Mouse (Mus musculus): ENCODE measurements around the gene Fzr1. TPM values are rescaled to one million over a fixed set of nuclear protein-coding genes. Genes with fewer than 3 reads are reported as not detected.

The Fzr1 gene
- polyA plus RNA-seq, 1 experiment = 61.6 TPM

- no peak overlapping the region for H3K4me3 ChIP-seq (ENCODE audit: insufficient read depth, poor library complexity, severe bottlenecking)
- peaks cover 13% of the 10 kb centered on the region for H3K79me2 ChIP-seq (ENCODE audit: control insufficient read depth, insufficient read depth)
- H3ac ChIP-seq (ENCODE audit: control insufficient read depth, insufficient read length, low read depth) = no peak overlapping the region
- H3K27me3 ChIP-seq (ENCODE audit: control insufficient read depth, insufficient read depth, insufficient read length) = no peaks in the 10 kb centered on the region
- TF ChIP-seq MYOG (IDR thresholded peaks at IDR 0.05; ENCODE audit: control insufficient read depth, extremely low read depth, insufficient read length) (no peak), CTCF (IDR thresholded peaks at IDR 0.05; ENCODE audit: control insufficient read depth, insufficient read depth, insufficient read length) (no peak), FOSL1 (IDR thresholded peaks at IDR 0.05; ENCODE audit: insufficient read depth, low read length, poor library complexity, severe bottlenecking) (no peak), MAX (IDR thresholded peaks at IDR 0.05) (no peak), USF1 (IDR thresholded peaks at IDR 0.05; ENCODE audit: low read depth) (no peak), CEBPB (IDR thresholded peaks at IDR 0.05; ENCODE audit: low read depth) (no peak), MYOD1 (IDR thresholded peaks at IDR 0.05; ENCODE audit: control insufficient read depth, insufficient read length, low read depth) (no peak)
- H3K79me3 ChIP-seq (ENCODE audit: low read depth) = peaks cover 11% of the 10 kb centered on the region
- H3K36me3 ChIP-seq (ENCODE audit: control insufficient read depth, insufficient read depth) = peaks cover 33% of the 10 kb centered on the region
Observed at GRCm38 (mm10) chr10:81317273-81317672, 61.0 kb downstream of the Fzr1 start.

GRCm38 (mm10) chr10:81316338-81317060 is 61.8 kb downstream of the Fzr1 start:
- H3K36me3 ChIP-seq (ENCODE audit: control insufficient read depth, insufficient read depth) = peaks cover 31% of the 10 kb centered on the region
- no peak overlapping the region for H3K4me3 ChIP-seq (ENCODE audit: insufficient read depth, poor library complexity, severe bottlenecking)
- peak; percentile 10 for TF ChIP-seq CTCF (IDR thresholded peaks at IDR 0.05; ENCODE audit: control insufficient read depth, insufficient read depth, insufficient read length)
- no peak for TF ChIP-seq MYOG (IDR thresholded peaks at IDR 0.05; ENCODE audit: control insufficient read depth, extremely low read depth, insufficient read length)
- peaks cover 6% of the 10 kb centered on the region for H3K79me2 ChIP-seq (ENCODE audit: control insufficient read depth, insufficient read depth)
- no peak overlapping the region for H3ac ChIP-seq (ENCODE audit: control insufficient read depth, insufficient read length, low read depth)
- H3K79me3 ChIP-seq (ENCODE audit: low read depth) = peaks cover 3% of the 10 kb centered on the region
- no peaks in the 10 kb centered on the region for H3K27me3 ChIP-seq (ENCODE audit: control insufficient read depth, insufficient read depth, insufficient read length)

Small RNA genes within 50 kb of the gene (microRNA-seq; reads per million reads assigned to microRNA genes)
- 7.8 reads per million, percentile 56 among the genes with 10 or more reads in this experiment for gene Mir1191b (ENCODE audit: borderline microRNAs expressed)
- 0.44 reads per million, percentile 6 among the genes with 10 or more reads in this experiment for gene Mir6913 (ENCODE audit: borderline microRNAs expressed)

Other genes starting within 250 kb of the Fzr1 start
- gene Zbtb7a, start 243.3 kb downstream of the Fzr1 start, polyA plus RNA-seq (2012; fragmentation: generic; extraction: Trizol) = 19.9 TPM
- 31.6 TPM for gene Pias4, start 210.6 kb downstream of the Fzr1 start, polyA plus RNA-seq (2012; fragmentation: generic; extraction: Trizol)
- gene Eef2, start 201.9 kb downstream of the Fzr1 start, polyA plus RNA-seq (2012; fragmentation: generic; extraction: Trizol) = 2,537 TPM
- gene Dapk3, start 195.5 kb downstream of the Fzr1 start, polyA plus RNA-seq (2012; fragmentation: generic; extraction: Trizol) = 72.8 TPM
- gene 4930442H23Rik, start 194.7 kb downstream of the Fzr1 start, polyA plus RNA-seq (2012; fragmentation: generic; extraction: Trizol) = 0.07 TPM
- gene Nmrk2, start 176.5 kb downstream of the Fzr1 start, polyA plus RNA-seq (2012; fragmentation: generic; extraction: Trizol) = 0.18 TPM
- gene Atcay, start 147.7 kb downstream of the Fzr1 start, polyA plus RNA-seq (2012; fragmentation: generic; extraction: Trizol) = 0.26 TPM
- 0.19 TPM for gene Zfr2, start 145.4 kb downstream of the Fzr1 start, polyA plus RNA-seq (2012; fragmentation: generic; extraction: Trizol)
- gene Matk, start 125.6 kb downstream of the Fzr1 start, polyA plus RNA-seq (2012; fragmentation: generic; extraction: Trizol) = 0.98 TPM
- 174 TPM for gene Mrpl54, start 111.6 kb downstream of the Fzr1 start, polyA plus RNA-seq (2012; fragmentation: generic; extraction: Trizol)
- gene Apba3, start 111.6 kb downstream of the Fzr1 start, polyA plus RNA-seq (2012; fragmentation: generic; extraction: Trizol) = 103 TPM
- not detected for gene Tjp3, start 86.9 kb downstream of the Fzr1 start, polyA plus RNA-seq (2012; fragmentation: generic; extraction: Trizol)
- 33.3 TPM for gene Pip5k1c, start 85.6 kb downstream of the Fzr1 start, polyA plus RNA-seq (2012; fragmentation: generic; extraction: Trizol)
- 48.1 TPM for gene Cactin, start 57.4 kb downstream of the Fzr1 start, polyA plus RNA-seq (2012; fragmentation: generic; extraction: Trizol)
- 0.02 TPM for gene Tbxa2r, start 49.8 kb downstream of the Fzr1 start, polyA plus RNA-seq (2012; fragmentation: generic; extraction: Trizol)
- 0.08 TPM for gene Gipc3, start 35.2 kb downstream of the Fzr1 start, polyA plus RNA-seq (2012; fragmentation: generic; extraction: Trizol)
- gene Hmg20b, start 28.0 kb downstream of the Fzr1 start, polyA plus RNA-seq (2012; fragmentation: generic; extraction: Trizol) = 89.0 TPM
- 8.2 TPM for gene Mfsd12, start 21.0 kb downstream of the Fzr1 start, polyA plus RNA-seq (2012; fragmentation: generic; extraction: Trizol)
- 0.51 TPM for gene 4930404N11Rik, start 12.7 kb downstream of the Fzr1 start, polyA plus RNA-seq (2012; fragmentation: generic; extraction: Trizol)
- 148 TPM for gene Dohh, start 5.9 kb upstream of the Fzr1 start, polyA plus RNA-seq (2012; fragmentation: generic; extraction: Trizol)
- gene Gm48551, start 6.0 kb upstream of the Fzr1 start, polyA plus RNA-seq (2012; fragmentation: generic; extraction: Trizol) = 1.7 TPM
- gene Gm48552, start 10.5 kb upstream of the Fzr1 start, polyA plus RNA-seq (2012; fragmentation: generic; extraction: Trizol) = 0.20 TPM
- gene Smim24, start 14.5 kb upstream of the Fzr1 start, polyA plus RNA-seq (2012; fragmentation: generic; extraction: Trizol) = 0.32 TPM
- 86.7 TPM for gene Nfic, start 77.1 kb upstream of the Fzr1 start, polyA plus RNA-seq (2012; fragmentation: generic; extraction: Trizol)
- gene Celf5, start 104.2 kb upstream of the Fzr1 start, polyA plus RNA-seq (2012; fragmentation: generic; extraction: Trizol) = 1.0 TPM
- 122 TPM for gene Ncln, start 117.9 kb upstream of the Fzr1 start, polyA plus RNA-seq (2012; fragmentation: generic; extraction: Trizol)
- 0.02 TPM for gene S1pr4, start 121.6 kb upstream of the Fzr1 start, polyA plus RNA-seq (2012; fragmentation: generic; extraction: Trizol)
- gene Gna15, start 145.7 kb upstream of the Fzr1 start, polyA plus RNA-seq (2012; fragmentation: generic; extraction: Trizol) = 0.16 TPM
- 77.6 TPM for gene Gna11, start 166.7 kb upstream of the Fzr1 start, polyA plus RNA-seq (2012; fragmentation: generic; extraction: Trizol)
- gene Aes, start 181.0 kb upstream of the Fzr1 start, polyA plus RNA-seq (2012; fragmentation: generic; extraction: Trizol) = 532 TPM
- gene Tle2, start 196.0 kb upstream of the Fzr1 start, polyA plus RNA-seq (2012; fragmentation: generic; extraction: Trizol) = 7.1 TPM
- gene Tle6, start 222.6 kb upstream of the Fzr1 start, polyA plus RNA-seq (2012; fragmentation: generic; extraction: Trizol) = 8.6 TPM
- 0.25 TPM for gene BC025920, start 227.8 kb upstream of the Fzr1 start, polyA plus RNA-seq (2012; fragmentation: generic; extraction: Trizol)
- gene Sirt6, start 249.3 kb upstream of the Fzr1 start, polyA plus RNA-seq (2012; fragmentation: generic; extraction: Trizol) = 20.8 TPM

Measured in C2C12 (cell line).